Mouse (Mus musculus): ENCODE measurements around the gene Evx1. TPM values are rescaled to one million over a fixed set of nuclear protein-coding genes. Genes with fewer than 3 reads are reported as not detected.

Evx1 gene
- polyA plus RNA-seq, 1 experiment from 2014 or later: 4.1 TPM

- Histone ChIP-seq H3K9ac (no peak overlapping the region), H3K27ac (no peak overlapping the region), H3K27me3 (replicated peaks) (no peaks in the 10 kb centered on the region), H3K9me3 (no peaks in the 10 kb centered on the region), H3K36me3 (no peaks in the 10 kb centered on the region), H3K4me3 (no peak overlapping the region), H3K4me1 (peaks cover 18% of the 10 kb centered on the region), H3K4me2 (replicated peaks) (0 out of 2 replicates have a peak overlapping the region, but pooled peaks have one; percentile 14)
- peak; percentile 48; the same call in 1 of the 2 replicates for ATAC-seq (ENCODE audit: low FRiP score, low read depth)
- 28% methylated on average over 11 of the region's 11 CpGs for WGBS
These were observed 53.2 kb downstream of the Evx1 start for GRCm38 (mm10) chr6:52366533-52366932.

- no peaks in the 10 kb centered on the region for H3K27me3 ChIP-seq (replicated peaks)
- no peak overlapping the region for H3K27ac ChIP-seq
- ATAC-seq (ENCODE audit: low FRiP score, low read depth): no peak
- 59% methylated on average over 4 of the region's 4 CpGs for WGBS
- no peak overlapping the region for H3K4me3 ChIP-seq
- peaks cover 18% of the 10 kb centered on the region for H3K4me1 ChIP-seq
- H3K4me2 ChIP-seq (replicated peaks): no peak overlapping the region
- H3K9me3 ChIP-seq: no peaks in the 10 kb centered on the region
- H3K9ac ChIP-seq: no peak overlapping the region
- no peaks in the 10 kb centered on the region for H3K36me3 ChIP-seq
These were observed 53.8 kb downstream of the Evx1 start for GRCm38 (mm10) chr6:52367067-52367466.

Other genes starting within 250 kb of the Evx1 start
- 4.7 and 5.0 TPM in 2 replicates for gene Hoxa1, start 155.2 kb upstream of the Evx1 start, polyA plus RNA-seq (2016; fragmentation: Nextera tagmentation; extraction: Ambion mirVana)
- gene Hoxa2, start 148.7 kb upstream of the Evx1 start, polyA plus RNA-seq (2016; fragmentation: Nextera tagmentation; extraction: Ambion mirVana): 25.6 and 34.2 TPM in 2 replicates
- gene 5730596B20Rik, start 136.0 kb upstream of the Evx1 start, polyA plus RNA-seq (2016; fragmentation: Nextera tagmentation; extraction: Ambion mirVana): 6.4 and 7.0 TPM in 2 replicates
- 7.1 and 9.7 TPM in 2 replicates for gene Hoxa4, start 121.7 kb upstream of the Evx1 start, polyA plus RNA-seq (2016; fragmentation: Nextera tagmentation; extraction: Ambion mirVana)
- gene Hoxa5, start 108.9 kb upstream of the Evx1 start, polyA plus RNA-seq (2016; fragmentation: Nextera tagmentation; extraction: Ambion mirVana): 72.6 and 76.1 TPM in 2 replicates
- 34.7 and 34.9 TPM in 2 replicates for gene Hoxa6, start 104.8 kb upstream of the Evx1 start, polyA plus RNA-seq (2016; fragmentation: Nextera tagmentation; extraction: Ambion mirVana)
- 21.1 and 25.1 TPM in 2 replicates for gene Hoxa3, start 100.2 kb upstream of the Evx1 start, polyA plus RNA-seq (2016; fragmentation: Nextera tagmentation; extraction: Ambion mirVana)
- not detected in 2 replicates for gene Gm28308, start 100.2 kb upstream of the Evx1 start, polyA plus RNA-seq (2016; fragmentation: Nextera tagmentation; extraction: Ambion mirVana)
- gene Hoxa7, start 91.6 kb upstream of the Evx1 start, polyA plus RNA-seq (2016; fragmentation: Nextera tagmentation; extraction: Ambion mirVana): 81.2 and 102 TPM in 2 replicates
- gene Hoxa9, start 82.4 kb upstream of the Evx1 start, polyA plus RNA-seq (2016; fragmentation: Nextera tagmentation; extraction: Ambion mirVana): 124 and 131 TPM in 2 replicates
- gene Hoxa10, start 72.6 kb upstream of the Evx1 start, polyA plus RNA-seq (2016; fragmentation: Nextera tagmentation; extraction: Ambion mirVana): 108 and 119 TPM in 2 replicates
- 10.8 and 13.4 TPM in 2 replicates for gene Hoxa11, start 67.7 kb upstream of the Evx1 start, polyA plus RNA-seq (2016; fragmentation: Nextera tagmentation; extraction: Ambion mirVana)
- gene Hoxa13, start 52.6 kb upstream of the Evx1 start, polyA plus RNA-seq (2016; fragmentation: Nextera tagmentation; extraction: Ambion mirVana): 0.10 and 1.3 TPM in 2 replicates

Data from neural tube, embryonic 12.5 days (tissue).